Mouse (Mus musculus) C2C12 (cell line): ENCODE results near the gene Nedd9.

Source experiments
- CTCF ChIP-seq: IDR thresholded peaks from one replicate; pipeline ENCODE4 v1.5.1; 2011; ENCODE audit not compliant: control insufficient read depth, insufficient read depth, insufficient read length
- FOSL1 ChIP-seq: IDR thresholded peaks from one replicate; pipeline ENCODE4 v1.8.0; 2011; ENCODE audit warnings: mild to moderate bottlenecking, low read length; ENCODE audit not compliant: poor library complexity, insufficient read depth, severe bottlenecking
- MAX ChIP-seq: IDR thresholded peaks from one replicate; pipeline ENCODE4 v1.6.1; 2011; ENCODE audit warnings: mild to moderate bottlenecking, control low read depth
- MYOD1 ChIP-seq: IDR thresholded peaks from one replicate; pipeline ENCODE4 v1.6.1; 2011; ENCODE audit warnings: low read depth; ENCODE audit not compliant: control insufficient read depth, insufficient read length
- MYOG ChIP-seq: IDR thresholded peaks from one replicate; pipeline ENCODE4 v1.6.1; 2011; ENCODE audit not compliant: control insufficient read depth, insufficient read length; ENCODE audit errors: extremely low read depth

DNA sequence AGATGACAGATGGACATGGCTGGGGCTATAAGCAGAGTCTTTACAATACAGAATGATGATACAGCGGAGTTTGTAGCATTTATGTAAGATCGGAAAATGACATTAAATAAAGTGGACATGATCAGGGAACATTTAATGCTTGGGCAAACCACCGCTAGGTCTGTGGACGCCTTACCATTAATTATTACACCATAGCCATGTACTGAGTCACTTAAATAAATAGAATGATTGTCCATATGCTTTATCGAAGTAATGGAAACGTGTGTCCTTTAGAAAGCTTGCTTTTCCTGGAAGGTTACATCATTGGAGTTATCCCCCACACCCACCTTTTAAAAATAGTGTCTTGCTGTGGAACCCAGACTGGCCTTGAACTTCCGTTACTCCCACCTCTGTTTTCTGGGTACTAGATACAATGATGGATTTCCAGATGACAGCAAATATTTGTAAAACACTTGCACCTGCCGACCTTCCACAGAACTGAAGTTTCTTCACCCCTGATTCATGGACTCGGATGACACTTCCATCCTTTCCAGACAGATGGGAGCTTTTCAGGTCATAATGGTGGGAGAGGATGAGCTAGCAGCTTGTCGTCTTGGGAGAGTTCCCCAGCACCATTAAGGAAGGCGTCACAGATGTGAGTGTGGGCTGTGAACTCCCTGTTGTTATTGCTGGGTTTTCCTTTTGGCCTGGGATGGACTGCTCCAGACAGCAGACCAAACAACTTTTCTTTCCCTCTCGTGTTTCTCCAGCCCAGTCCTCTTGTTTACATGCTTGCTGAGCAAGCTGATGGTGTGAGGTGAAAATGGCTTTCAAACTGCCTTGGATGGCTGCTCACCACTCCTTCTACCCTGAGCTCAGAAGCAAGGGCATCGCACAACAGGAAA, 76.7 kb downstream of the Nedd9 start:
- TF ChIP-seq CTCF (no peak), MAX (no peak), MYOD1 (no peak), FOSL1 (no peak), MYOG (no peak)
